Mouse (Mus musculus) limb, embryonic 10.5 days (tissue): ENCODE measurements around the gene Frmpd2. TPM values are rescaled to one million over a fixed set of nuclear protein-coding genes. Genes with fewer than 3 reads are reported as not detected.

Experiments
- DNase-seq: peaks from one replicate; pipeline ENCODE4 v3.0.0-alpha.2; 2017; ENCODE audit warnings: low spot score
- H3K27ac ChIP-seq: fragments of 300-500 bp; sonication (generic); 2 replicates; pipeline ENCODE4 v1.5.1; 2016; ENCODE audit warnings: mild to moderate bottlenecking
- H3K27me3 ChIP-seq: fragments of 300-500 bp; sonication (generic); 2 replicates; pipeline ENCODE4 v1.6.1; 2016; ENCODE audit warnings: low read depth, mild to moderate bottlenecking; ENCODE audit not compliant: poor library complexity, severe bottlenecking
- H3K36me3 ChIP-seq: fragments of 300-500 bp; sonication (generic); 2 replicates; pipeline ENCODE4 v1.6.1; 2016; ENCODE audit warnings: mild to moderate bottlenecking, moderate library complexity
- H3K4me1 ChIP-seq: fragments of 300-500 bp; sonication (generic); 2 replicates; pipeline ENCODE4 v1.6.1; 2016
- H3K4me3 ChIP-seq: fragments of 300-500 bp; sonication (generic); 2 replicates; pipeline ENCODE4 v1.5.1; 2016; ENCODE audit warnings: mild to moderate bottlenecking, moderate library complexity
- H3K9me3 ChIP-seq: fragments of 300-500 bp; sonication (generic); replicated peaks from 2 replicates; pipeline ENCODE4 v1.6.1; 2016; ENCODE audit warnings: mild to moderate bottlenecking
- WGBS: fragments of 180-500 bp; shearing (Covaris S2); methylation state at CpG from one replicate; pipeline ENCODE4 v1.1.7; 2016; 5-methylcytosine and 5-hydroxymethylcytosine counted together
- polyA plus RNA-seq: library from polyadenylated mRNA; unstranded; fragments of >200 nt; fragmentation: Nextera tagmentation; extraction: Ambion mirVana; gene quantifications from 2 replicates; pipeline ENCODE4 v1.2.1, GENCODE M21; 2016

Gene Frmpd2
- polyA plus RNA-seq, 1 experiment from 2014 or later: not detected

DNA sequence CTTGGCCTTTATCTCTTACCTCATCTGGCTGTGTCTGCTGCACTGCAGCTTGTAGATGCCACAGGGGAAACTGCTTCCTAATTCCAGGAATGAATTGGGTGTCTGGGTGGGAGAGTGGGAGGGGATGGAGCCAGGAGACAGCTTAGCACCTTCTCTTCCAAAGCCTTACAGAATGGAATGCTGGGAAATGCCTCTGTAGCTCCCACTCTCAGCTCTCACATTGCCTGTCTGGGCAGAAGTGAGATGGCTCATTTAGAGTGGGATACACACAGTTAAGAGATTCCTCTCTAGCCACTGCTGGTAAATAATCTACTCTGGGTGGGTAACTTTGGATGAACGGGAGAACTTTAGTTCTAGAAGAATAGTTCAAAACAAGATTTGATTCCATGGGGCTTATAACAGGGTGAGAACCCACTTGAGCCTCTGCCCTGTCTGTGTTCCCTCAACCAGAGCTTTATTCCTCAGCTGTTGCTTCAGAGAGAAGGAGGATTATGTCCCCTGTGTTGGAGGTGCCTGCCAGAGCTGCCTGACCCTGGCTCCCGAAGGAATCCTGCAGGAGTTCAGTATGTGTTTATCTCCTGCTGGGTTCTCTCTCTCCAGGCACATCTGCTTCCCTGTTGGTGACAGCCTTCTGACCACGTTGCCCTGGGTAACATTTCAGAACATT, 4.7 kb downstream of the Frmpd2 start:
- H3K4me3 ChIP-seq: no peak overlapping the region
- 16% methylated on average over 3 of the region's 3 CpGs for WGBS

DNA sequence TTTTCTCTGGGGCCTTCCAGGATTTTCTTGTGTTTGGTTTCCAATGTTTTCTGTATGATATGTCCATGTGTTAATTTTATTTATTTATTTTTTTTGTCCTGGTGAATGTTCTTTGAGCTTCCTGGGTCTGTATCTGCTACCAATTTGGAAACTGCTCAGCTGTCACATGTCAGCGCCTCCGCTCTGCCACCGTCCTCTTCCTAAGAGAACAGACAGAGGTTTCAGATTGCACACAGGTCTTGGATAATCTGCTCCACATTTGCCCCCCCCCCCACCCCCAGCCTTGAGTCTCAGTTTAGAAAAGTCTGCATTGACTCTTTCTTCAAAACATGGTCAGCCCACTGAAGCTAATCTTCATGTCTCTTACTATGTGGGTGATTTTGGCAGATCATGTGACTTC, 10.5 kb downstream of the Frmpd2 start:
- H3K27me3 ChIP-seq: no peaks in the 10 kb centered on the region
- peak; percentile 23 for DNase-seq
- H3K36me3 ChIP-seq: no peaks in the 10 kb centered on the region
- WGBS: 9% methylated on average over 3 of the region's 3 CpGs
- H3K9me3 ChIP-seq: no peaks in the 10 kb centered on the region
- no peak overlapping the region for H3K4me3 ChIP-seq
- no peak overlapping the region for H3K27ac ChIP-seq
- H3K4me1 ChIP-seq: peaks cover 14% of the 10 kb centered on the region

More for the DNA sequence above, 4.7 kb downstream of the Frmpd2 start:
- no peaks in the 10 kb centered on the region for H3K27me3 ChIP-seq
- H3K4me1 ChIP-seq: 0 out of 2 replicates have a peak, but pooled peaks cover 8% of the 10 kb centered on the region
- H3K27ac ChIP-seq: no peak overlapping the region
- no peak for DNase-seq
- H3K36me3 ChIP-seq: no peaks in the 10 kb centered on the region
- no peaks in the 10 kb centered on the region for H3K9me3 ChIP-seq

DNA sequence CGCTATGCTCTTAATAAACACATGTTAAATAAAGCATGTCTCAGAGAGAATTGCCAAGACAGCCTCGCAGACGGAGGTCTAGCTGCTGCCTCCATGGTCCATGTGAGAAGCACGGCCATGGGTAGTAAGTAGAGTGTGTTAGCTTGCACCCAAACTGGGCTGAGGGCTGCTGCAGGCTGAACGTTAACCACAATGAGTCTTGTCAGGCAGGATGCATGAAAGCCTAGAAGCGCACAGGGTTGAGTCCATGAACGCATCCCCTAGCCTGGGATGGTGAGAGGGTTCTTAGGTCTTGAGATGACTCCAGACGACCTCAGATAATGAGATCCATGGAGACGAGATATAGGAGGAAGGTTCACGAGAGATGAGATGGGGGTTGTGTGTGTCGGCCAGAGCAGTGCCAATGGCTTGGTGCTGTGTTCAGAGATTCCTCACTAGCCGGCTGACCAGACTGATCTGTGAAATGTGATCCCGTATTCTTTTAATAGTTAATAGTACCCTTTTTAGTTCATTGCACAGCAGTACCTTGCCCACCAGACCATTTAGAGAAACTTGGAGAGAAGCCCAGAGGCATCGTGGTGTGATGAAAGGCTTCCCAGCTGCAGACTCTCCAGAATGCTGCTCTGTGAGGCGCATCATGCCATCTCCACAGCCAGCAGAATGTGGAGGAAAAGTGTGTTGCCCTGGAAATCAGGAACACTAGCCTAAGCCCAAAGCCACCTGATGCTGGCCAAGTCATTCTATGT, 16.5 kb downstream of the Frmpd2 start:
- Histone ChIP-seq H3K4me3 (no peak overlapping the region), H3K27me3 (no peaks in the 10 kb centered on the region), H3K36me3 (no peaks in the 10 kb centered on the region), H3K4me1 (peaks cover 6% of the 10 kb centered on the region; the same call in 1 of the 2 replicates), H3K9me3 (no peaks in the 10 kb centered on the region), H3K27ac (no peak overlapping the region)
- WGBS: 82% methylated on average over 15 of the region's 15 CpGs
- no peak for DNase-seq

DNA sequence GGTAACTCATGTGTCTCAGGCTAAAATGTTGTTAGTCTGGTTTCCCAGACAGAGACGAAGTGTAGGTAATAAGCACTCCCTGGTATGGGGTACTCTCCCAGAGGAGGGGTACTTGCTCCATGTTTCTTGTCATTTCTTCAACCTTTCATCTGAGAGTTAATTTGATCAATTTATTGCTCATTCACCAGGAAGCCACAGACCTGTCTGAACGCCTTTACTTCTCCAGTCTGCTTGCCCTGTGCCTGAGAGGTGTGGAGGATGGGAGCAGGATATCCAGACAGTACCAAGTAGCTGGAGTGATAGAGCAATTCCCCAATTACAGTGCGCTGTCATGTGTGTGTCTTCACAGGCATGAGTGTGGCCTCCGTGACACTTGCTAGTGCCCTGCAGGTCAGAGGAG, 23.7 kb downstream of the Frmpd2 start:
- WGBS: 64% methylated on average over 4 of the region's 4 CpGs
- Histone ChIP-seq H3K9me3 (no peaks in the 10 kb centered on the region), H3K4me3 (no peak overlapping the region), H3K36me3 (no peaks in the 10 kb centered on the region), H3K4me1 (peaks cover 11% of the 10 kb centered on the region; the same call in 1 of the 2 replicates), H3K27me3 (no peaks in the 10 kb centered on the region), H3K27ac (no peak overlapping the region)
- no peak for DNase-seq

DNA sequence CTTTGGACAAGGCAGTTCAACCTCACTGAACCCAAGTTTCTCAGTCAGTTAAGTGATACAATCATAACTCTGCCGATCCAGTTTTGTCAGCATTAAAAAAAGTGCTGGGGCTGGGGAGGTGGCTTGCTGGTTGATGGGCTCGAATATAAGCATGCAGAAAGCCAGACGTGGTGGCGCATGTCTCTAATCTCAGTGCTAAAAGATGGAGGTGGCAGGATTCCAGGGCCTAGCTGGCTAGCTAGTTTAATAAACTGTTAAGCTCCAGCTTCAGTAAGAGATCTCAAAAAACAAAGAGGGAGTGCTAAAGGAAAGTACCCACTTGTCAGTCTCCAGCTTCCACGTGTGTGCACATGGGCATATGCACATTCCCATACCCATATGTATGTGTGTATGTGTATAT, 25.9 kb downstream of the Frmpd2 start:
- H3K27me3 ChIP-seq: no peaks in the 10 kb centered on the region
- DNase-seq: no peak

DNA sequence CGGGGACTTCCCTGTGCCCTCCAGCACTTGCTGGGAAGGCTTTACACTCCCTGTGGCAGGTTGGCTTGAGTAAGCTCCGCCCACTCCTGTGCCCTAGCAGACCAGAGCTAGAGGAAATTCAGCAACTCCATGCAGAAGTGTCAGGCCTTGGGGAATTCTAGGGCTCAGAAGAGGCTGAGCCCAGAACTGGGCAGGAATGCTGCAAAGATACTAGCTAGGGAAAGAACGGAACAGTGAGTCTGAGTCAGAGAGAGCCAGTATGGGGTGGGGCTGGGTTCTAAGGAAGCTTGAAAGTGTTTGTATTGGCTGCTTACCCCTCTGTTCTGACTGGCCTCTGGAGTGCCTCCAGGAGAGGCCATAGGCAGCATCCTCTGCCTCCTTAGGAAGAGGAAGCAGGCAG, 27.4 kb downstream of the Frmpd2 start:
- peaks cover 15% of the 10 kb centered on the region; the same call in 1 of the 2 replicates for H3K4me1 ChIP-seq
- DNase-seq: no peak
- no peak overlapping the region for H3K4me3 ChIP-seq
- H3K27me3 ChIP-seq: no peaks in the 10 kb centered on the region
- no peaks in the 10 kb centered on the region for H3K9me3 ChIP-seq
- no peaks in the 10 kb centered on the region for H3K36me3 ChIP-seq
- H3K27ac ChIP-seq: no peak overlapping the region
- WGBS: 62% methylated on average over 3 of the region's 3 CpGs

More for the DNA sequence above, 25.9 kb downstream of the Frmpd2 start:
- Histone ChIP-seq H3K4me1 (peaks cover 15% of the 10 kb centered on the region; the same call in 1 of the 2 replicates), H3K9me3 (no peaks in the 10 kb centered on the region), H3K4me3 (no peak overlapping the region), H3K27ac (no peak overlapping the region), H3K36me3 (no peaks in the 10 kb centered on the region)
- 85% methylated on average over 5 of the region's 5 CpGs for WGBS

DNA sequence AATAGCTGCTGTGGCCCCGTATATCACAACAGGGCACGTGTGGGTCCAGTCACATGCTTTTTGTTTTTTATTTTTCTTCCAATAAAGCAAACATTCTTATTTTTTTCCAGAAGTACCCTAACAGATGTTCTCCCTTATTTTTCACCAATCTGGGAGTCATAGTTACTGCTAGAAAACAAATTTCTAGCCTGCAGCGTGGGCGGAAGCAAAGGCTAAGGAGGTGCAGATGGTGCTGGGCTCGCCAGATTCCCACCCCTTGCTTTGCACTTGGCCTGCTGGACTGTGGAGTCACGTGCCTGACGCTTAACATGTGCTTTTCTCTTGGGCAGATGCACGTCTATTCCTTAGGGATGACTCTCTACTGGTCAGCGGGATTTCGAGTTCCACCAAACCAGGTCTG, 29.1 kb downstream of the Frmpd2 start:
- no peak overlapping the region for H3K27ac ChIP-seq
- H3K4me1 ChIP-seq: peaks cover 10% of the 10 kb centered on the region; the same call in 1 of the 2 replicates
- DNase-seq: no peak
- WGBS: 81% methylated on average over 10 of the region's 10 CpGs
- no peaks in the 10 kb centered on the region for H3K27me3 ChIP-seq
- no peak overlapping the region for H3K4me3 ChIP-seq
- no peaks in the 10 kb centered on the region for H3K9me3 ChIP-seq
- H3K36me3 ChIP-seq: no peaks in the 10 kb centered on the region

DNA sequence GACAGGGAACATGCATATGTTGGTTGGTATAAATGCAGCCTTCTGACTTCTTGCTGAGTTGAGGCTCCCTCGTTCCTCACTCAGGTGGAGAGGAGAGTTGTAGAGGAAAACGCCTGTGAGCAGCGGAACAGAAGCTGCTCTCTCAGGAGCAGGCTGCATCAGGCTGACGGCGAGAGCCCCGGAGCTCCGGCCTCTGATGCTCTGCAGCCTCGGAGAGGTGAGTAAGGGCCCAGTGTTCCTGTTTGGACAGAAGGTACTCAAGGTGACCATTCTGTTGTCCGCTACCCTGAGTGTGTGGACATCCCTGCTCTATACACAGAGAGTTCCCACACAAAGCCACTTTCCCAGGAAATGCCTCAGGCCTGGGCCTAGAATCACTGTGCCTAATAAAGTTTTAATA, 31.8 kb downstream of the Frmpd2 start:
- H3K4me1 ChIP-seq: peaks cover 10% of the 10 kb centered on the region; the same call in 1 of the 2 replicates
- WGBS: 86% methylated on average over 9 of the region's 9 CpGs
- H3K4me3 ChIP-seq: no peak overlapping the region
- no peaks in the 10 kb centered on the region for H3K9me3 ChIP-seq
- no peak overlapping the region for H3K27ac ChIP-seq
- no peaks in the 10 kb centered on the region for H3K36me3 ChIP-seq
- DNase-seq: no peak
- no peaks in the 10 kb centered on the region for H3K27me3 ChIP-seq

DNA sequence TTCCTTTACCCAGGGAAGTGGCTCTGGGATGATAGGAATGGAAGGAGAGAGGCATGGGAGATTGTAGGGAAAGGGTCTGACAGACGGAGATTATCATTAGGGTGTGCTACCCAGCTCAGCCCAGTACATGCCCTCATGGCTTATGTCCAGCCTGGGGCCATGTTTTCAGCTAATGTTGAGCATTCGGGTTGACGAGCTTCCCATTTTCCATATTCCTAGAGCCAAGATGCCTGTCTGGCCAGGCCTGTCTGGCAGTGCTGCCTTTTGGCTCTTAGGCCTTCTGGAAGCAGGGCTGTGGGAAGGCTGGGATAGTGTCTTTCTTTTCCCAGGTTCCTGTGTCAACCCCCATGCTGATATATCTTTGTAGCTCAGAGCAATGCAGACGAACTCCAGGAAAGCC, 35.2 kb downstream of the Frmpd2 start:
- H3K27ac ChIP-seq: no peak overlapping the region
- H3K4me3 ChIP-seq: no peak overlapping the region
- H3K9me3 ChIP-seq: no peaks in the 10 kb centered on the region
- no peak for DNase-seq
- 75% methylated on average over 4 of the region's 4 CpGs for WGBS
- no peaks in the 10 kb centered on the region for H3K36me3 ChIP-seq
- peaks cover 12% of the 10 kb centered on the region; the same call in 1 of the 2 replicates for H3K4me1 ChIP-seq
- H3K27me3 ChIP-seq: no peaks in the 10 kb centered on the region

DNA sequence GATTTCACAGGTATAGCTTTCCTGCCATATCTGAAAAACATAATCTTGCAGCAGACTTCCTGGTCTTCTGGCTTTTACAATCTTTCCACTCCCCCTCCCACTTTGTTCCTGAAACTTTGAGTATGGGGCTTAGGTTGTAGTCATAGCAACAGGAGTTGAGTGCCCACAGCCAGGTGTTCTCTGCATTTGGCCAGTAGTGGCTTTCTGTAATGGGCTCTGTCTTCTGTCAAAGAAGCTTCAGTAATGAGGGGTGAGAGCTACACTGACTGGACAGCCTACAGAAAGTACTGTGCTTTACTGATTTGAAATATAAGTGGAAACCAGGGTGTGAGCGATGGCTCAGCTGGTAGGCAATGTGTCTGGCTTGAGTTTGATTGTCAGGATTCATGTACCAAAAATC, 37.2 kb downstream of the Frmpd2 start:
- no peaks in the 10 kb centered on the region for H3K27me3 ChIP-seq
- H3K36me3 ChIP-seq: no peaks in the 10 kb centered on the region
- WGBS: 90% methylated on average over 1 of the region's 1 CpGs
- DNase-seq: no peak
- no peak overlapping the region for H3K27ac ChIP-seq
- H3K4me3 ChIP-seq: no peak overlapping the region
- H3K4me1 ChIP-seq: peaks cover 8% of the 10 kb centered on the region; the same call in 1 of the 2 replicates
- no peaks in the 10 kb centered on the region for H3K9me3 ChIP-seq

DNA sequence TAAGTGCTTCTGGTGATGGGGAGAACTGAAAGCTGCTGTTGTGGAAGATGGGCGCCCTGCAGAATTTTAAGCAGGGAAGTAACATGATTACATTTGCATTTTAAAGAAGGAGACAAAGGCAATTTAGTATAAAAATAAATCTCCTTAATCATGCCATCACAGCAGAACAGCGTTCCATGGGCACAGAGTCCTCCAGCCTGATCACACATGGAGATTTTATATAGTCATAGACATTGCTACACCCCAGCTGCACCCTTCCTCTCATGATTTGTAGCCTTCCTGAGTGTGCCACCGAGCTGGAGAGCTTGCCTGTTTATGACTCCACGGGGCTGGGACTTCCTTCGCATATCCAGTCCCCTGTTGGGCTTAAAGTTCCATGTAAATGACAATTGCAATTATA, 42.4 kb downstream of the Frmpd2 start:
- Histone ChIP-seq H3K27ac (no peak overlapping the region), H3K4me3 (no peak overlapping the region), H3K9me3 (no peaks in the 10 kb centered on the region), H3K4me1 (0 out of 2 replicates have a peak, but pooled peaks cover 2% of the 10 kb centered on the region), H3K27me3 (no peaks in the 10 kb centered on the region), H3K36me3 (no peaks in the 10 kb centered on the region)
- DNase-seq: no peak
- 68% methylated on average over 5 of the region's 5 CpGs for WGBS

DNA sequence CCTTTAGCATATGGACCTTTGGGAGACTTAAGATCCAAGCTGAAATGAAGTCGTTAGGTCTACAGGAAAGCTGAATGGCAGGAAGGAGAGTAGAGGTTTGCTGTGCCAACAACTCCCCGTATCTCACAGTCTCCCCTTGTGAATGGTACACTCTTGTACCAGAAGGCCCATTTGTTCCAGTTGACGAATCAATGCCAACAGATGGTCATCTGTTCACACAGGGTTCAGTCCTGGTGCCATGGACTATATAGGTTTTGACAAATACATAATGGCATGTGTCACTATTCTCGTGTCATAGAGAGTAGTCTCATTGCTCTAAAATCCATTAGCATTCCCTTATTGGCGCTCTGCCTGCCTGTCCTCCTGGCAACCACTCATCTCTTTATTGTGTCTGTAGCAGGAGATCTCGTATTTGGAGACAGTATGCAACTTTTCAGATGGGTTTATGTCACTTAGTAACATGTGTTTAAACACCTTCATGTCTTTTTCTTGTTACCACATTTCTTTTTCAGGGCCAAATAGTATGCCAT, 43.3 kb downstream of the Frmpd2 start:
- H3K27me3 ChIP-seq: no peaks in the 10 kb centered on the region
- no peak for DNase-seq
- no peaks in the 10 kb centered on the region for H3K36me3 ChIP-seq
- H3K4me3 ChIP-seq: no peak overlapping the region
- no peak overlapping the region for H3K27ac ChIP-seq
- no peaks in the 10 kb centered on the region for H3K4me1 ChIP-seq
- no peaks in the 10 kb centered on the region for H3K9me3 ChIP-seq
- 83% methylated on average over 6 of the region's 6 CpGs for WGBS

DNA sequence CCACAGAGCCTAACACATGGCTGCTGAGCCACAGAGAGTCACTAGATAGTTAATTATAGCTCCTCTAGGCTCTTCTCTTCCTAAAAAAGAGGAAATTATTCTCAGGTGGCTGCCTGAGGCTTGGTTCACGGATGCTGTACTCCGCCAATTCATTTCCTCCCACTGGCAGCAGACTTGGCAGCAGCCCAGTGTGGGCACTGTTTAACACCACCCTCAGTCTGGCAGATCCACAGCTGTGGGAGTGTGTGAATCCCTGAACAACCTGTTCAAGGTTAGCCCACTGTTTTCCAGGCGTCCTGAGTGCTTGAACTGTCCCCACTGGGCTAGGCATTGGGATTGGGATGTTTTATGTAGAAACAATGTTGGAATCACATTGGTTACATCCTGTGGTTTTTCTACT, 50.0 kb downstream of the Frmpd2 start:
- no peaks in the 10 kb centered on the region for H3K36me3 ChIP-seq
- H3K4me1 ChIP-seq: no peaks in the 10 kb centered on the region
- no peak overlapping the region for H3K27ac ChIP-seq
- H3K9me3 ChIP-seq: no peaks in the 10 kb centered on the region
- 76% methylated on average over 3 of the region's 3 CpGs for WGBS
- H3K4me3 ChIP-seq: no peak overlapping the region
- H3K27me3 ChIP-seq: no peaks in the 10 kb centered on the region
- no peak for DNase-seq
